Mouse (Mus musculus) forelimb bud, embryonic 11.5 days (tissue): ENCODE data around the gene Chrm2.

Experiments
- DNase-seq: peaks from one replicate; pipeline ENCODE4 v3.0.0-alpha.2; 2012; ENCODE audit warnings: low read depth, low spot score

Gene Chrm2

GRCm38 (mm10) chr6:36516508-36516907 lies 128.6 kb downstream of the Chrm2 start:
- DNase-seq: no peak

GRCm38 (mm10) chr6:36517242-36517641 lies 129.4 kb downstream of the Chrm2 start:
- DNase-seq: no peak

GRCm38 (mm10) chr6:36523599-36523998 lies 135.7 kb downstream of the Chrm2 start:
- no peak for DNase-seq

- no peak for DNase-seq
Measured at GRCm38 (mm10) chr6:36528509-36528908, 140.6 kb downstream of the Chrm2 start.

GRCm38 (mm10) chr6:36541247-36541646 lies 153.4 kb downstream of the Chrm2 start:
- no peak for DNase-seq

GRCm38 (mm10) chr6:36566886-36567285 lies 179.0 kb downstream of the Chrm2 start:
- DNase-seq: no peak
